Mouse (Mus musculus) midbrain, embryonic 16.5 days (tissue): ENCODE measurements around the gene Cdan1. TPM values are rescaled to one million over a fixed set of nuclear protein-coding genes. Genes with fewer than 3 reads are reported as not detected.

Experiments used
- ATAC-seq: fragments of 200-750 bp; cut with Nextera tagmentation; 2 replicates; pipeline ENCODE4 v1.8.0; 2017; ENCODE audit warnings: moderate TSS enrichment
- H3K27ac ChIP-seq: fragments of 300-500 bp; sonication (generic); 2 replicates; pipeline ENCODE4 v1.5.1; 2014; ENCODE audit warnings: mild to moderate bottlenecking, low read length, mixed read lengths
- H3K27me3 ChIP-seq: fragments of 300-500 bp; sonication (generic); 2 replicates; pipeline ENCODE4 v1.6.1; 2014; ENCODE audit warnings: low read depth, low read length, mixed read lengths; ENCODE audit not compliant: control insufficient read depth, insufficient read depth
- H3K36me3 ChIP-seq: fragments of 300-500 bp; sonication (generic); 2 replicates; pipeline ENCODE4 v1.6.1; 2014; ENCODE audit warnings: mild to moderate bottlenecking, low read length, moderate library complexity, mixed read lengths; ENCODE audit not compliant: control insufficient read depth, insufficient read depth
- H3K4me1 ChIP-seq: fragments of 300-500 bp; sonication (generic); 2 replicates; pipeline ENCODE4 v1.6.1; 2014; ENCODE audit warnings: mild to moderate bottlenecking, low read length, mixed read lengths; ENCODE audit not compliant: control insufficient read depth, insufficient read depth
- H3K4me2 ChIP-seq: fragments of 300-500 bp; sonication (generic); 2 replicates; pipeline ENCODE4 v1.6.1; 2014; ENCODE audit warnings: mild to moderate bottlenecking, low read length, mixed read lengths
- H3K4me3 ChIP-seq: fragments of 300-500 bp; sonication (generic); 2 replicates; pipeline ENCODE4 v1.5.1; 2014; ENCODE audit warnings: low read depth, mild to moderate bottlenecking, low read length, moderate library complexity, mixed read lengths
- H3K9ac ChIP-seq: fragments of 300-500 bp; sonication (generic); 2 replicates; pipeline ENCODE4 v1.6.1; 2014; ENCODE audit warnings: low read depth, low read length, mixed read lengths
- H3K9me3 ChIP-seq: fragments of 300-500 bp; sonication (generic); replicated peaks from 2 replicates; pipeline ENCODE4 v1.6.1; 2014; ENCODE audit warnings: mild to moderate bottlenecking, low read length, mixed read lengths; ENCODE audit not compliant: control insufficient read depth, poor library complexity, severe bottlenecking
- WGBS: fragments of 180-500 bp; shearing (Covaris S2); extraction: QIAGEN DNeasy Blood & Tissue Kit; methylation state at CpG from one replicate; pipeline ENCODE4 v1.1.7; 2014; 5-methylcytosine and 5-hydroxymethylcytosine counted together
- polyA plus RNA-seq: library from polyadenylated mRNA; unstranded; fragments of >200 nt; fragmentation: Nextera tagmentation; extraction: Ambion mirVana; gene quantifications from 2 replicates; pipeline ENCODE4 v1.2.1, GENCODE M21; 2015

Cdan1 gene
- polyA plus RNA-seq, 1 experiment from 2014 or later = 5.2 TPM

- Histone ChIP-seq H3K27me3 (no peaks in the 10 kb centered on the region), H3K9me3 (no peaks in the 10 kb centered on the region), H3K9ac (peak overlapping the region; percentile 97), H3K4me3 (peak overlapping the region; percentile 94), H3K36me3 (peaks cover 14% of the 10 kb centered on the region), H3K27ac (peak overlapping the region; percentile 86; the same call in 1 of the 2 replicates), H3K4me2 (peak overlapping the region; percentile 99), H3K4me1 (peaks cover 28% of the 10 kb centered on the region)
- ATAC-seq = no peak
- 12% methylated on average over 23 of the region's 23 CpGs for WGBS
These were observed 119.9 kb downstream of the Cdan1 start for GRCm38 (mm10) chr2:120729775-120730585.

GRCm38 (mm10) chr2:120724176-120724575 lies 125.8 kb downstream of the Cdan1 start:
- H3K9ac ChIP-seq = no peak overlapping the region
- 83% methylated on average over 6 of the region's 6 CpGs for WGBS

GRCm38 (mm10) chr2:120723621-120724020 lies 126.3 kb downstream of the Cdan1 start:
- Histone ChIP-seq H3K36me3 (peaks cover 46% of the 10 kb centered on the region), H3K4me3 (no peak overlapping the region), H3K27me3 (no peaks in the 10 kb centered on the region), H3K4me1 (peaks cover 4% of the 10 kb centered on the region), H3K9ac (no peak overlapping the region), H3K9me3 (no peaks in the 10 kb centered on the region), H3K27ac (no peak overlapping the region), H3K4me2 (no peak overlapping the region)
- ATAC-seq = no peak
- 78% methylated on average over 4 of the region's 4 CpGs for WGBS

More at GRCm38 (mm10) chr2:120724176-120724575, 125.8 kb downstream of the Cdan1 start:
- Histone ChIP-seq H3K4me3 (no peak overlapping the region), H3K4me1 (peaks cover 9% of the 10 kb centered on the region), H3K4me2 (no peak overlapping the region), H3K36me3 (peaks cover 46% of the 10 kb centered on the region), H3K27ac (no peak overlapping the region), H3K9me3 (no peaks in the 10 kb centered on the region), H3K27me3 (no peaks in the 10 kb centered on the region)
- ATAC-seq = no peak

GRCm38 (mm10) chr2:120722491-120722890 lies 127.4 kb downstream of the Cdan1 start:
- Histone ChIP-seq H3K4me3 (no peak overlapping the region), H3K4me2 (no peak overlapping the region), H3K36me3 (peaks cover 47% of the 10 kb centered on the region), H3K4me1 (no peaks in the 10 kb centered on the region), H3K9me3 (no peaks in the 10 kb centered on the region), H3K27me3 (no peaks in the 10 kb centered on the region), H3K27ac (no peak overlapping the region), H3K9ac (no peak overlapping the region)
- no peak for ATAC-seq
- 69% methylated on average over 8 of the region's 8 CpGs for WGBS

- Histone ChIP-seq H3K9ac (no peak overlapping the region), H3K4me1 (no peaks in the 10 kb centered on the region), H3K27ac (no peak overlapping the region), H3K9me3 (no peaks in the 10 kb centered on the region), H3K27me3 (no peaks in the 10 kb centered on the region), H3K4me3 (no peak overlapping the region), H3K4me2 (no peak overlapping the region), H3K36me3 (peaks cover 51% of the 10 kb centered on the region)
- ATAC-seq = no peak
- WGBS = 88% methylated on average over 2 of the region's 2 CpGs
These were observed 128.0 kb downstream of the Cdan1 start for GRCm38 (mm10) chr2:120721911-120722310.

- no peak overlapping the region for H3K4me2 ChIP-seq
- WGBS = over 99% methylated on average over 6 of the region's 6 CpGs
These were observed 129.1 kb downstream of the Cdan1 start for GRCm38 (mm10) chr2:120720821-120721220.

GRCm38 (mm10) chr2:120718496-120718895 lies 131.4 kb downstream of the Cdan1 start:
- Histone ChIP-seq H3K36me3 (peaks cover 44% of the 10 kb centered on the region), H3K4me3 (no peak overlapping the region), H3K27me3 (no peaks in the 10 kb centered on the region), H3K9me3 (no peaks in the 10 kb centered on the region), H3K4me1 (no peaks in the 10 kb centered on the region), H3K4me2 (no peak overlapping the region), H3K9ac (no peak overlapping the region), H3K27ac (no peak overlapping the region)
- no peak for ATAC-seq
- WGBS = 97% methylated on average over 8 of the region's 8 CpGs

More at GRCm38 (mm10) chr2:120720821-120721220, 129.1 kb downstream of the Cdan1 start:
- H3K4me1 ChIP-seq = no peaks in the 10 kb centered on the region
- H3K4me3 ChIP-seq = no peak overlapping the region
- no peak overlapping the region for H3K9ac ChIP-seq
- no peak overlapping the region for H3K27ac ChIP-seq
- H3K27me3 ChIP-seq = no peaks in the 10 kb centered on the region
- ATAC-seq = no peak
- H3K36me3 ChIP-seq = peaks cover 46% of the 10 kb centered on the region
- H3K9me3 ChIP-seq = no peaks in the 10 kb centered on the region

- no peaks in the 10 kb centered on the region for H3K27me3 ChIP-seq
- H3K36me3 ChIP-seq = peaks cover 24% of the 10 kb centered on the region
- H3K9me3 ChIP-seq = no peaks in the 10 kb centered on the region
- ATAC-seq = no peak
- H3K4me1 ChIP-seq = no peaks in the 10 kb centered on the region
- H3K4me2 ChIP-seq = no peak overlapping the region
- no peak overlapping the region for H3K4me3 ChIP-seq
- 98% methylated on average over 3 of the region's 3 CpGs for WGBS
- H3K9ac ChIP-seq = no peak overlapping the region
- H3K27ac ChIP-seq = no peak overlapping the region
These were observed 136.5 kb downstream of the Cdan1 start for GRCm38 (mm10) chr2:120713441-120713840.

- WGBS = 97% methylated on average over 3 of the region's 3 CpGs
- H3K27ac ChIP-seq = no peak overlapping the region
These were observed 139.0 kb downstream of the Cdan1 start for GRCm38 (mm10) chr2:120710948-120711347.

More at GRCm38 (mm10) chr2:120710948-120711347, 139.0 kb downstream of the Cdan1 start:
- Histone ChIP-seq H3K36me3 (peaks cover 18% of the 10 kb centered on the region), H3K9me3 (no peaks in the 10 kb centered on the region), H3K4me3 (no peak overlapping the region), H3K27me3 (no peaks in the 10 kb centered on the region), H3K4me2 (no peak overlapping the region), H3K4me1 (no peaks in the 10 kb centered on the region), H3K9ac (no peak overlapping the region)
- no peak for ATAC-seq
